Mouse (Mus musculus): ENCODE results near the gene Nos1.

DNA sequence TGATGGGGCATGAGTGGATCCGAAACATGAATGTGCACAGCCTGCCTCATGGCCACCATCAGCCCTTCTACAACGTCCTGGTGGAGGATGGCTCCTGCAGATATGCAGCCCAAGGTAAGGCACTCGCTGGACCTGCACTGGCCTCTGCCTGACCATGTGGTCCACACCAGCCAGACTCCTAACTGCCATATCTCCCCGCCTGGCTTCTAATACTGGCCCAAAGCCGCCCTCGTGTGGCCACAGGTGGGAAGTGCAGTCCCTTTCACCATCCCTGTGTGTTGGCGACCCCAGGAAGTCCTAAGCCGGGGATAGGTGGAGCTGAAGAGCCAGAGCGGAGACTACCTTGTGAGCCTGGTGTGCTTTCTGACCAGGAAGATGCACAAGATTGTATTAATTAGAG, 221.2 kb downstream of the Nos1 start:
- no peak for TF ChIP-seq GATA1 (IDR thresholded peaks at IDR 0.05; ENCODE audit: borderline replicate concordance, low read length)
- TF ChIP-seq FLI1 (IDR thresholded peaks at IDR 0.05; ENCODE audit: low read length) = no peak

Data from megakaryocyte, embryonic 14.5 days (primary cell).